In the genomic region with DNA sequence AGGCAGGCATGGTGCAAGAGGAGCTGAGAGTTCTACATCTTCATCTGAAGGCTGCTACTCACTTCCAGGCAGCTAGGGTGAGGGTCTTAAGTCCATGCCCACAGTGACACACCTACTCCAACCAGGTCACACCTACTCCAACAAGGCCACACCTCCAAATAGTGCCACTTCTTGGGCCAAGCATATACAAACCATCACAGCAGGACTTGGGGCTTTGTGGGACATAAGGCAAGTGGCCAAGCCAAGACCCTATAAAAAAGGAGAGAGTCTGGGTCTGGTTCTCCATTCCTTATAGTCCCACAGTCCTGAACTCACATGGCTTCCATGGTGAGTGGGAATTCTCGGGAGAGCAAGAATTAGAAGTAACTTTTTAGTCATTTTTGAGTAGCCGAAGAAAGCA, we compare ENCODE assay signal across 27 mouse cellular contexts. TPM values are rescaled to one million over a fixed set of nuclear protein-coding genes. Genes with fewer than 3 reads are reported as not detected.
DNase-seq lines count a peak whose midpoint lies in the region; ATAC-seq and TF ChIP-seq lines count a peak whose summit lies in the region.
"Not testable (repeated sequence)": the region's sequence is repeated elsewhere in the genome, so short reads cannot be mapped to it uniquely, and the experiment has no call there.
"Had no signal": no experiment of that assay in that cellular context is flagged by ENCODE, and none has a peak within 500 bp of the region (broad histone marks: within the 10 kb centered on the region; RNA-seq: fewer than 3 reads in every experiment).

No protein-coding gene starts in this region.

- not testable (repeated sequence) for TF ChIP-seq POLR2A in cortical plate, adult 2 months (IDR thresholded peaks at IDR 0.05; ENCODE audit: extremely low read depth, insufficient read depth, low read length)

- WGBS in heart, embryonic 11.5 days (ENCODE audit: insufficient replicate concordance): 66% methylated on average over 2 of the region's 2 CpGs
- WGBS in heart, postnatal 0 days: 79% methylated on average over 2 of the region's 2 CpGs
- WGBS in intestine, embryonic 15.5 days: 78% methylated on average over 2 of the region's 2 CpGs
- 60% methylated on average over 2 of the region's 2 CpGs for WGBS in liver, embryonic 12.5 days (ENCODE audit: insufficient replicate concordance)
- 75% methylated on average over 2 of the region's 2 CpGs for WGBS in midbrain, embryonic 11.5 days

- H3K9me3 ChIP-seq in heart, embryonic 11.5 days (replicated peaks; ENCODE audit: control insufficient read depth, low read length); heart, postnatal 0 days (replicated peaks; ENCODE audit: control insufficient read depth, low read length); intestine, embryonic 15.5 days; liver, embryonic 12.5 days (replicated peaks); midbrain, embryonic 11.5 days (ENCODE audit: control insufficient read depth, low read length): not testable (repeated sequence)

- ATAC-seq in heart, embryonic 11.5 days (replicated peaks; ENCODE audit: insufficient number of reproducible peaks, low FRiP score, low TSS enrichment); heart, postnatal 0 days (ENCODE audit: insufficient read depth, low read depth); intestine, embryonic 15.5 days; liver, embryonic 12.5 days; midbrain, embryonic 11.5 days (ENCODE audit: low FRiP score): not testable (repeated sequence)

- DNase-seq in heart, postnatal 0 days (ENCODE audit: low spot score): not testable (repeated sequence)
- DNase-seq in midbrain, embryonic 11.5 days (ENCODE audit: low spot score, missing footprints): peak; percentile 56
- peak; percentile 7 for DNase-seq in naive thymus-derived CD4-positive, alpha-beta T cell, adult 2 months (ENCODE audit: low read depth)

- not testable (repeated sequence) for TF ChIP-seq CTCF in cortical plate, adult 2 months (IDR thresholded peaks at IDR 0.05; ENCODE audit: extremely low read depth, insufficient read depth, low read length); heart, postnatal 0 days (IDR thresholded peaks at IDR 0.05; ENCODE audit: low read depth)

- H3K27ac ChIP-seq in cortical plate, adult 2 months (ENCODE audit: insufficient read depth, low read length); heart, embryonic 11.5 days (ENCODE audit: low read depth, low read length); heart, postnatal 0 days (ENCODE audit: low read depth); intestine, embryonic 15.5 days; liver, embryonic 12.5 days; midbrain, embryonic 11.5 days (ENCODE audit: low read depth, low read length): not testable (repeated sequence)

- H3K27me3 ChIP-seq in heart, embryonic 11.5 days (ENCODE audit: control insufficient read depth, insufficient read depth, low read length); heart, postnatal 0 days (ENCODE audit: control insufficient read depth, insufficient read depth, low read length): not testable (repeated sequence)
- peaks cover 22% of the 10 kb centered on the region for H3K27me3 ChIP-seq in intestine, embryonic 15.5 days (replicated peaks)
- peaks cover 84% of the 10 kb centered on the region for H3K27me3 ChIP-seq in liver, embryonic 12.5 days (replicated peaks)
- peaks cover 19% of the 10 kb centered on the region; the same call in 1 of the 2 replicates for H3K27me3 ChIP-seq in midbrain, embryonic 11.5 days (ENCODE audit: control insufficient read depth, insufficient read depth, low read length)

- not testable (repeated sequence) for TF ChIP-seq EP300 in heart, postnatal 0 days (IDR thresholded peaks at IDR 0.05; ENCODE audit: low read depth)

- H3K4me1 ChIP-seq in cortical plate, adult 2 months (ENCODE audit: control insufficient read depth, insufficient read depth, low read length); heart, embryonic 11.5 days (ENCODE audit: control insufficient read depth, insufficient read depth, low read length); heart, postnatal 0 days (ENCODE audit: control insufficient read depth, insufficient read depth): not testable (repeated sequence)
- H3K4me1 ChIP-seq in intestine, embryonic 15.5 days (replicated peaks): peaks cover 18% of the 10 kb centered on the region; the same call in 1 of the 2 replicates
- peaks cover 26% of the 10 kb centered on the region for H3K4me1 ChIP-seq in liver, embryonic 12.5 days
- H3K4me1 ChIP-seq in midbrain, embryonic 11.5 days (ENCODE audit: control insufficient read depth, insufficient read depth, low read length): peaks cover 10% of the 10 kb centered on the region; the same call in 1 of the 2 replicates

- H3K4me2 ChIP-seq in heart, embryonic 11.5 days: peak overlapping the region; percentile 100; the same call in 1 of the 2 replicates
- peak overlapping the region; percentile 95 for H3K4me2 ChIP-seq in heart, postnatal 0 days (ENCODE audit: low read depth, low read length)
- peak overlapping the region; percentile 99; the same call in 1 of the 2 replicates for H3K4me2 ChIP-seq in intestine, embryonic 15.5 days (replicated peaks)
- H3K4me2 ChIP-seq in liver, embryonic 12.5 days: peak overlapping the region; percentile 85
- not testable (repeated sequence) for H3K4me2 ChIP-seq in midbrain, embryonic 11.5 days

- H3K36me3 ChIP-seq in heart, embryonic 11.5 days (ENCODE audit: control insufficient read depth, insufficient read depth, low read length); heart, postnatal 0 days (replicated peaks; ENCODE audit: control insufficient read depth, insufficient read depth, low read length); intestine, embryonic 15.5 days; liver, embryonic 12.5 days; midbrain, embryonic 11.5 days (ENCODE audit: control insufficient read depth, insufficient read depth, low read length): not testable (repeated sequence)

- H3K4me3 ChIP-seq in cortical plate, adult 2 months (ENCODE audit: insufficient read depth, low read length): peak overlapping the region; percentile 95; the same call in 1 of the 2 replicates
- not testable (repeated sequence) for H3K4me3 ChIP-seq in heart, embryonic 11.5 days (ENCODE audit: low read depth, low read length); liver, embryonic 12.5 days; midbrain, embryonic 11.5 days (ENCODE audit: low read depth, low read length)
- H3K4me3 ChIP-seq in heart, postnatal 0 days (ENCODE audit: low read depth, low read length): peak overlapping the region; percentile 66; the same call in 1 of the 2 replicates
- H3K4me3 ChIP-seq in intestine, embryonic 15.5 days (replicated peaks): 0 out of 2 replicates have a peak overlapping the region, but pooled peaks have one; percentile 51

- H3K9ac ChIP-seq in heart, embryonic 11.5 days (ENCODE audit: low read depth, low read length); heart, postnatal 0 days (replicated peaks; ENCODE audit: low read depth, low read length); intestine, embryonic 15.5 days; liver, embryonic 12.5 days; midbrain, embryonic 11.5 days (ENCODE audit: low read length): not testable (repeated sequence)

RNA-seq across cellular contexts. Expression of gene Tppp, which starts 1.0 kb away (rescaled TPM):
- polyA plus RNA-seq in cortical plate, adult 2 months (2012; rRNA removed): 366 and 382 TPM in 2 replicates
- 2.7 and 3.2 TPM in 2 replicates for polyA plus RNA-seq in heart, embryonic 11.5 days (2014; fragmentation: Nextera tagmentation; extraction: Ambion mirVana)
- total RNA-seq in heart, postnatal 0 days (2014; rRNA removed; ENCODE audit: low replicate concordance): 12.6 and 16.9 TPM in 2 replicates
- polyA plus RNA-seq in heart, postnatal 0 days (2015; fragmentation: Nextera tagmentation; extraction: Ambion mirVana): 4.2 and 5.8 TPM in 2 replicates
- polyA plus RNA-seq in intestine, embryonic 15.5 days (2015; fragmentation: Nextera tagmentation; extraction: Ambion mirVana): 2.1 and 2.3 TPM in 2 replicates
- 0.32 and 0.39 TPM in 2 replicates for polyA plus RNA-seq in liver, embryonic 12.5 days (2016; fragmentation: Nextera tagmentation; extraction: Ambion mirVana)
- 3.4 and 3.8 TPM in 2 replicates for polyA plus RNA-seq in midbrain, embryonic 11.5 days (2014; fragmentation: Nextera tagmentation; extraction: Ambion mirVana)
- total RNA-seq: MEL had no signal
- polyA plus RNA-seq: myocyte had no signal

RNA-seq across cellular contexts. Expression of gene Zdhhc11, which starts 44.6 kb away (rescaled TPM):
- not detected in 2 replicates for polyA plus RNA-seq in cortical plate, adult 2 months (2012; rRNA removed)
- not detected in 2 replicates for polyA plus RNA-seq in heart, embryonic 11.5 days (2014; fragmentation: Nextera tagmentation; extraction: Ambion mirVana)
- total RNA-seq in heart, postnatal 0 days (2014; rRNA removed; ENCODE audit: low replicate concordance): not detected in 2 replicates
- polyA plus RNA-seq in heart, postnatal 0 days (2015; fragmentation: Nextera tagmentation; extraction: Ambion mirVana): not detected in 2 replicates
- polyA plus RNA-seq in intestine, embryonic 15.5 days (2015; fragmentation: Nextera tagmentation; extraction: Ambion mirVana): not detected in 2 replicates
- not detected in 2 replicates for polyA plus RNA-seq in liver, embryonic 12.5 days (2016; fragmentation: Nextera tagmentation; extraction: Ambion mirVana)
- not detected in 2 replicates for polyA plus RNA-seq in midbrain, embryonic 11.5 days (2014; fragmentation: Nextera tagmentation; extraction: Ambion mirVana)
- total RNA-seq: adrenal gland, adult 2 months; adrenal gland, postnatal 4 days; CH12.LX; gastrocnemius, adult 18-20 months; gastrocnemius, postnatal 4 days; heart, postnatal 10 days; layer of hippocampus, adult 18-20 months; layer of hippocampus, postnatal 25 days; left cerebral cortex, postnatal 10 days; MEL had no signal
- polyA plus RNA-seq: adrenal gland, adult 2 months; embryonic facial prominence, embryonic 13.5 days; forebrain, embryonic 13.5 days; hindbrain, embryonic 10.5 days; intestine, embryonic 14.5 days; limb, embryonic 11.5 days; liver, embryonic 15.5 days; midbrain, embryonic 10.5 days; myocyte; small intestine, adult 2 months; thymus, postnatal 0 days had no signal

RNA-seq across cellular contexts. Expression of gene Cep72, which starts 53.9 kb away (rescaled TPM):
- 1.7 and 1.9 TPM in 2 replicates for polyA plus RNA-seq in cortical plate, adult 2 months (2012; rRNA removed)
- 11.2 and 18.8 TPM in 2 replicates for polyA plus RNA-seq in heart, embryonic 11.5 days (2014; fragmentation: Nextera tagmentation; extraction: Ambion mirVana)
- total RNA-seq in heart, postnatal 0 days (2014; rRNA removed; ENCODE audit: low replicate concordance): 3.9 and 5.5 TPM in 2 replicates
- 4.5 and 4.8 TPM in 2 replicates for polyA plus RNA-seq in heart, postnatal 0 days (2015; fragmentation: Nextera tagmentation; extraction: Ambion mirVana)
- polyA plus RNA-seq in intestine, embryonic 15.5 days (2015; fragmentation: Nextera tagmentation; extraction: Ambion mirVana): 14.1 and 15.2 TPM in 2 replicates
- 9.1 and 9.4 TPM in 2 replicates for polyA plus RNA-seq in liver, embryonic 12.5 days (2016; fragmentation: Nextera tagmentation; extraction: Ambion mirVana)
- 22.4 and 23.5 TPM in 2 replicates for polyA plus RNA-seq in midbrain, embryonic 11.5 days (2014; fragmentation: Nextera tagmentation; extraction: Ambion mirVana)

Comparison
In these comparisons a context has a peak if more than half of its experiments do, and no peak if none do; other contexts are left out.
1. RNA of gene Tppp, which starts 1.0 kb away (polyA plus RNA-seq): 366 to 382 TPM in cortical plate, adult 2 months; 4.2 to 5.8 TPM in heart, postnatal 0 days, 3.4 to 3.8 TPM in midbrain, embryonic 11.5 days, 2.7 to 3.2 TPM in heart, embryonic 11.5 days, 2.1 to 2.3 TPM in intestine, embryonic 15.5 days and 0.32 to 0.39 TPM in liver, embryonic 12.5 days; every median in the first group is over 10 times any median in the second.